Mouse (Mus musculus) brain, embryonic 14.5 days (tissue): Measurements from ENCODE around the gene Tprg.

Experiments used
- CTCF ChIP-seq: fragments of 200-500 bp; IDR thresholded peaks from 2 replicates; pipeline ENCODE4 v1.5.1; 2012; ENCODE audit warnings: inconsistent platforms, mild to moderate bottlenecking, moderate library complexity, borderline replicate concordance; ENCODE audit not compliant: insufficient read depth, insufficient read length; ENCODE audit errors: extremely low read depth
- POLR2A ChIP-seq: fragments of 200-500 bp; IDR thresholded peaks from 2 replicates; pipeline ENCODE4 v1.6.1; 2012; ENCODE audit warnings: mild to moderate bottlenecking, inconsistent platforms, borderline replicate concordance; ENCODE audit not compliant: poor library complexity, insufficient read depth, insufficient read length, severe bottlenecking; ENCODE audit errors: extremely low read depth

DNA sequence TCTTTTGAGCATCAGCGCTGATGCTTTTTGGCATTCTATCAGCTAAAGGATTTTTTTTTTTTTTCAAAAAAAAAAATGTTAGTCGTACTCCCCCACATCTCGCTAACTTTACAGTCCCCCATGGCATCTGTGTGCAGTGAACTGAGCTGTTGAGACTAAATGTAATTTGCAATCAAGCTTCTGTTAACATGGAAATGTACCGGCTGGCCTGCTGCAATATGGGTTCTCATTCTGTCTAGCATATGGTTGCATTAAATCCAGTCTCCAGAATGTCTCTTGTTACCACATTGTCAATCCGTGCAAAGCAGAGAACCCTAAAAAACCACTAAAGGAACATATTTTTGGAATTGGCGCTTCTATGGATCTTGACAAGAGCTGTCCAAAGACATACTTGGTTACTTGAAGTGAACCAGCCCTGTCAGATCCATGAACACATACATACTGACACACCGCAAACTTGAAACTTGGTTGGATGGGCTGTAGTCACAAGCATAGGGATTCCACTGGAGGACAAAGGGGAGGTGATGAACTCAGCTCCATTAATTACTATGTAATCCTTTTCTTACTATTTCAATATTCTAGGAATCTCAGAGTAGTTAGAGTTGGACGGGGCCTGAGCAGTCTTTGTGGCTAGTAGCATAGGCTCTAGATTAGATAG, 30.9 kb upstream of the Tprg start:
- TF ChIP-seq CTCF (no peak), POLR2A (no peak)
